Mouse (Mus musculus): Measurements from ENCODE around the gene Tpst1. TPM values are rescaled to one million over a fixed set of nuclear protein-coding genes. Genes with fewer than 3 reads are reported as not detected.

The Tpst1 gene
- polyA plus RNA-seq, 1 experiment from 2014 or later: 72.9 TPM

GRCm38 (mm10) chr5:130122355-130122754 lies 49.2 kb downstream of the Tpst1 start:
- Histone ChIP-seq H3K27me3 (ENCODE audit: control insufficient read depth, insufficient read depth, low read length) (no peaks in the 10 kb centered on the region), H3K9ac (replicated peaks; ENCODE audit: low read length) (no peak overlapping the region), H3K9me3 (replicated peaks; ENCODE audit: control insufficient read depth, low read length) (no peaks in the 10 kb centered on the region), H3K27ac (replicated peaks; ENCODE audit: low read depth, low read length) (no peak overlapping the region), H3K36me3 (replicated peaks; ENCODE audit: control insufficient read depth, insufficient read depth, low read depth, low read length) (no peaks in the 10 kb centered on the region), H3K4me1 (ENCODE audit: control insufficient read depth, insufficient read depth, low read length) (no peaks in the 10 kb centered on the region), H3K4me2 (ENCODE audit: low read depth, low read length) (no peak overlapping the region), H3K4me3 (ENCODE audit: low read depth, low read length) (no peak overlapping the region)
- ATAC-seq (replicated peaks; ENCODE audit: insufficient number of reproducible peaks, low FRiP score, low TSS enrichment, low read depth) (no peak), DNase-seq (ENCODE audit: low spot score) (no peak)
- 89% methylated on average over 2 of the region's 2 CpGs for WGBS

DNA sequence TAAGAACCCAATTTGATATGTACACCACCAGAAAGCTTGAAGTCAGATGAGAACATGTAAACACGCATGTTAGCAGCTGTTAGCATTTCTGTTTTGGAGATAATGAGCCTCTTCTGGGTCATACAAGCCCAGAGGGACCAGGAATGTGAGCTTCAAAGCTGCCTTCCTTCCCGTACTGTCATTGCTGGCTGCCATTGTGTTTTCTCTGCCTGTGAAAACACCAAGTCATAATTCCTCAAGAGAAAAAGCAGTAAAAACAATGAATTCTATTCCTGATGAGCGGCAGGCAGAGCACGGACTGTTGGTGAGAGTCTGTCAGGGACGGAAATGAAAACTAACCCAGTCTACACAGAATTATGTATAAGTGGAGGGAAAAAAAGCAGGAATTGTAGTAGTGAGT lies 51.1 kb downstream of the Tpst1 start:
- WGBS: 72% methylated on average over 5 of the region's 5 CpGs
- Histone ChIP-seq H3K4me2 (ENCODE audit: low read depth, low read length) (no peak overlapping the region), H3K27ac (replicated peaks; ENCODE audit: low read depth, low read length) (no peak overlapping the region), H3K4me1 (ENCODE audit: control insufficient read depth, insufficient read depth, low read length) (no peaks in the 10 kb centered on the region), H3K36me3 (replicated peaks; ENCODE audit: control insufficient read depth, insufficient read depth, low read depth, low read length) (no peaks in the 10 kb centered on the region), H3K4me3 (ENCODE audit: low read depth, low read length) (no peak overlapping the region), H3K27me3 (ENCODE audit: control insufficient read depth, insufficient read depth, low read length) (no peaks in the 10 kb centered on the region), H3K9me3 (replicated peaks; ENCODE audit: control insufficient read depth, low read length) (no peaks in the 10 kb centered on the region), H3K9ac (replicated peaks; ENCODE audit: low read length) (no peak overlapping the region)
- no peak for ATAC-seq (replicated peaks; ENCODE audit: insufficient number of reproducible peaks, low FRiP score, low TSS enrichment, low read depth)
- DNase-seq (ENCODE audit: low spot score): no peak

DNA sequence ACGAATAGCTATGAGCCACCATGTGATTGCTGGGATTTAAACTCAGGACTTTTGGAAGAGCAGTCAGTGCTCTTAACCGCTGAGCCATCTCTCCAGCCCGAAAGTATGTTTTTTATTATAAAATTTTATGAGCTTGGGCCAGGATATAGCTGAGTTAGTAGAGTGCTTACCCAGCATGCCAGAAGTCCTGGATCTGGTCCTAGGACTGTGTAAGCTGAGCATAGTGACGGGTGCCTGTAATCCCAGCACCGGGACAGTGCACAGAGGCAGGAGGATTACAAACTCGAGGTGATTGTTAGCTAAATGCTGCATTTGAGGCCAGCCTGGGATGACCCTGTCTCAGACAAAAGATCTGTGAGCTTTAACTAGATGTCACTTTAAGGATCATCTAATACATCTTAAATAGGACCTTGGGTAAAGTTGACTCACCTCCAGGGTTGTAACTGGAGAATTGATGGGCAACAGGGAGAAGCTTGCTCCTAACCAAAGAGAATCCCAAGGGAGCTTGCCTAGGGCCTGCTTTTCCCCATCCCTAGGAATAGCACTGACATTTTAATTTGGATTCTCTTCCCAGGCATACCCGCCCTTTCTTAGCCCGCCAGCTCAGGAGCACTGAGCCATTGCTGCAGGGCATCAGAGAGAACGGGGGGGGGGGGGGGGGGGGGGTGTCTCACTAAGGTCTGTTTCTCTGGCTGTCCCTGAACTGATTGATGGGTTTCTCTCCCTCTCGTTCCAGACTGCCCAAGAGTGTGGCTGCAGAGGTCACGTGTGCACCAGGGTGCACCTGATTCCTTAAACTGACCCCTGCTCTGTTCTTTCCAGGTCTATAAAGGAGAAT lies 55.8 kb downstream of the Tpst1 start:
- no peaks in the 10 kb centered on the region for H3K36me3 ChIP-seq (replicated peaks; ENCODE audit: control insufficient read depth, insufficient read depth, low read depth, low read length)
- H3K9ac ChIP-seq (replicated peaks; ENCODE audit: low read length): no peak overlapping the region
- H3K9me3 ChIP-seq (replicated peaks; ENCODE audit: control insufficient read depth, low read length): no peaks in the 10 kb centered on the region
- no peak overlapping the region for H3K4me3 ChIP-seq (ENCODE audit: low read depth, low read length)
- 70% methylated on average over 11 of the region's 11 CpGs for whole genome bisulfite sequencing
- no peaks in the 10 kb centered on the region for H3K27me3 ChIP-seq (ENCODE audit: control insufficient read depth, insufficient read depth, low read length)
- no peak overlapping the region for H3K4me2 ChIP-seq (ENCODE audit: low read depth, low read length)
- H3K4me1 ChIP-seq (ENCODE audit: control insufficient read depth, insufficient read depth, low read length): no peaks in the 10 kb centered on the region
- no peak for ATAC-seq (replicated peaks; ENCODE audit: insufficient number of reproducible peaks, low FRiP score, low TSS enrichment, low read depth)
- no peak overlapping the region for H3K27ac ChIP-seq (replicated peaks; ENCODE audit: low read depth, low read length)
- no peak for DNase-seq (ENCODE audit: low spot score)

GRCm38 (mm10) chr5:130129524-130129793 lies 56.3 kb downstream of the Tpst1 start:
- Histone ChIP-seq H3K36me3 (replicated peaks; ENCODE audit: control insufficient read depth, insufficient read depth, low read depth, low read length) (no peaks in the 10 kb centered on the region), H3K9me3 (replicated peaks; ENCODE audit: control insufficient read depth, low read length) (no peaks in the 10 kb centered on the region), H3K4me2 (ENCODE audit: low read depth, low read length) (no peak overlapping the region), H3K9ac (replicated peaks; ENCODE audit: low read length) (no peak overlapping the region), H3K27me3 (ENCODE audit: control insufficient read depth, insufficient read depth, low read length) (no peaks in the 10 kb centered on the region), H3K4me1 (ENCODE audit: control insufficient read depth, insufficient read depth, low read length) (no peaks in the 10 kb centered on the region), H3K27ac (replicated peaks; ENCODE audit: low read depth, low read length) (no peak overlapping the region), H3K4me3 (ENCODE audit: low read depth, low read length) (no peak overlapping the region)
- ATAC-seq (replicated peaks; ENCODE audit: insufficient number of reproducible peaks, low FRiP score, low TSS enrichment, low read depth) (no peak), DNase-seq (ENCODE audit: low spot score) (no peak)
- 84% methylated on average over 5 of the region's 5 CpGs for WGBS

- ATAC-seq (replicated peaks; ENCODE audit: insufficient number of reproducible peaks, low FRiP score, low TSS enrichment, low read depth) (no peak), DNase-seq (ENCODE audit: low spot score) (no peak)
- H3K4me1 ChIP-seq (ENCODE audit: control insufficient read depth, insufficient read depth, low read length): no peaks in the 10 kb centered on the region
- H3K27ac ChIP-seq (replicated peaks; ENCODE audit: low read depth, low read length): no peak overlapping the region
- no peak overlapping the region for H3K4me2 ChIP-seq (ENCODE audit: low read depth, low read length)
- H3K27me3 ChIP-seq (ENCODE audit: control insufficient read depth, insufficient read depth, low read length): no peaks in the 10 kb centered on the region
- no peaks in the 10 kb centered on the region for H3K9me3 ChIP-seq (replicated peaks; ENCODE audit: control insufficient read depth, low read length)
- no peaks in the 10 kb centered on the region; the same call in none of the 2 replicates for H3K36me3 ChIP-seq (replicated peaks; ENCODE audit: control insufficient read depth, insufficient read depth, low read depth, low read length)
- 94% methylated on average over 13 of the region's 13 CpGs for WGBS
- no peak overlapping the region for H3K4me3 ChIP-seq (ENCODE audit: low read depth, low read length)
- no peak overlapping the region for H3K9ac ChIP-seq (replicated peaks; ENCODE audit: low read length)
Measured at GRCm38 (mm10) chr5:130136597-130136996, 63.5 kb downstream of the Tpst1 start.

DNA sequence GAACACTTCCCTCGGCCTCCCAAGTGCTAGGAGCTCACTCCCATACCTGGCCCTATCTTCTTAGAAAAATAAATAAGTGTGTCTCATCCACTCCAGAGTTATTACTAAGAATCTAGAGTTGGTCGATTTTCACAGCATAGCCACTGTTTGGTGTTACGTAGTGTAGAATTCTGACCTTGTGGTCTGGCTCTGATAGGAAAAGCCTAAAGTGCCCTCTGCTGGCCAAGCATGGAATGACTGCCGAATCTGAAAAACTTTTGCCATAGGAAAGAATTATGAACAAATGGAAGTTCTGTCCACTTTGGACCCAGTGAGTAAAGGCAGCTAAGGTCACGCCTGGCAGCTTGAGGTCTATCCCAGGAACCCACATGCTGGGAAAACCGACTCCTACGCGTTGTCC lies 66.3 kb downstream of the Tpst1 start:
- Histone ChIP-seq H3K36me3 (replicated peaks; ENCODE audit: control insufficient read depth, insufficient read depth, low read depth, low read length) (no peaks in the 10 kb centered on the region; the same call in none of the 2 replicates), H3K4me2 (ENCODE audit: low read depth, low read length) (no peak overlapping the region), H3K9ac (replicated peaks; ENCODE audit: low read length) (no peak overlapping the region), H3K9me3 (replicated peaks; ENCODE audit: control insufficient read depth, low read length) (no peaks in the 10 kb centered on the region), H3K27ac (replicated peaks; ENCODE audit: low read depth, low read length) (no peak overlapping the region), H3K27me3 (ENCODE audit: control insufficient read depth, insufficient read depth, low read length) (no peaks in the 10 kb centered on the region), H3K4me1 (ENCODE audit: control insufficient read depth, insufficient read depth, low read length) (0 out of 2 replicates have a peak, but pooled peaks cover 2% of the 10 kb centered on the region), H3K4me3 (ENCODE audit: low read depth, low read length) (no peak overlapping the region)
- WGBS: 28% methylated on average over 8 of the region's 8 CpGs
- DNase-seq (ENCODE audit: low spot score) (peak; percentile 88), ATAC-seq (replicated peaks; ENCODE audit: insufficient number of reproducible peaks, low FRiP score, low TSS enrichment, low read depth) (no peak)

DNA sequence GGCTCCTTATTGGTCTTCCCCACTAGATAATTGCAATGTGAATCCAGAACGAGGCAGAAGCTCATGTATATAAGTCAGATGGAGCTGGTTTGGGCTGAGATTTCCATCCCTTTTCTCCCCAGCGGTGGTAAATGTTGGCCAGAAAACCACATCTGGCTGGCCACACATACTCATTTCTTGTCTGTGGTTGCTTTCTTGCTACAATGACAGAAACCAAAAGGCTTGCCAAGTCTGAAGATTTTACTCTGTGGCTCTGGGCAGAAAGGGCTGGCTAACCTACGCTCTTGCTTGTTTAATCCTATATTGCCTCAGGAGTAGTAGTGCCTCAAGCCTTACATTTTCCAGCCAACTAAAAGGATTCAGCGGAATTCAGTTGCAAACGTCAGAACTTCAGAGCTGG lies 68.0 kb downstream of the Tpst1 start:
- Histone ChIP-seq H3K4me3 (ENCODE audit: low read depth, low read length) (no peak overlapping the region), H3K4me2 (ENCODE audit: low read depth, low read length) (no peak overlapping the region), H3K9ac (replicated peaks; ENCODE audit: low read length) (no peak overlapping the region), H3K27ac (replicated peaks; ENCODE audit: low read depth, low read length) (no peak overlapping the region), H3K27me3 (ENCODE audit: control insufficient read depth, insufficient read depth, low read length) (no peaks in the 10 kb centered on the region), H3K4me1 (ENCODE audit: control insufficient read depth, insufficient read depth, low read length) (0 out of 2 replicates have a peak, but pooled peaks cover 2% of the 10 kb centered on the region), H3K36me3 (replicated peaks; ENCODE audit: control insufficient read depth, insufficient read depth, low read depth, low read length) (no peaks in the 10 kb centered on the region), H3K9me3 (replicated peaks; ENCODE audit: control insufficient read depth, low read length) (no peaks in the 10 kb centered on the region)
- ATAC-seq (replicated peaks; ENCODE audit: insufficient number of reproducible peaks, low FRiP score, low TSS enrichment, low read depth) (no peak), DNase-seq (ENCODE audit: low spot score) (no peak)
- 78% methylated on average over 5 of the region's 5 CpGs for WGBS

DNA sequence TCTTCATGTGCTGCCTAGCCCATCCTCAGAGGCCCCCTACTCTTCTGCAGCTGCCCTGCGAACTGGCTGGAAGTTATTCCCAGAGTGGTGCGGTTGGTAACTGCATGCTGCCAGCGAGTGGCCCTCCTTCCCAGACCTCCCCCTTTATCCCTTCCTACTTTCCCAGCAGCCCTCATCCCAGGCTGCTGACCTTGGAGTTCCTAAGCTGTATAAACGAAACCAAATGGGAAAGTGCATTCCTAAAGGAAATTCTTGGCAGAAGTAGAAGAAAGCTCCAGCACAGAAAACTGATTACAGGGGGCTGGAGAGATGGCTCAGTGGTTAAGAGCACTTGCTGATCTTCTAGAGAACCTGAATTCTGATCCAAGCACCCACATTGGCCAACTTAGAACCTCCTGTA lies 68.9 kb downstream of the Tpst1 start:
- no peak overlapping the region for H3K4me2 ChIP-seq (ENCODE audit: low read depth, low read length)
- WGBS: 44% methylated on average over 4 of the region's 4 CpGs

More for the DNA sequence above, 68.9 kb downstream of the Tpst1 start:
- no peak for ATAC-seq (replicated peaks; ENCODE audit: insufficient number of reproducible peaks, low FRiP score, low TSS enrichment, low read depth)
- H3K36me3 ChIP-seq (replicated peaks; ENCODE audit: control insufficient read depth, insufficient read depth, low read depth, low read length): no peaks in the 10 kb centered on the region
- H3K4me3 ChIP-seq (ENCODE audit: low read depth, low read length): no peak overlapping the region
- no peaks in the 10 kb centered on the region for H3K9me3 ChIP-seq (replicated peaks; ENCODE audit: control insufficient read depth, low read length)
- H3K9ac ChIP-seq (replicated peaks; ENCODE audit: low read length): no peak overlapping the region
- H3K27me3 ChIP-seq (ENCODE audit: control insufficient read depth, insufficient read depth, low read length): no peaks in the 10 kb centered on the region
- 0 out of 2 replicates have a peak, but pooled peaks cover 2% of the 10 kb centered on the region for H3K4me1 ChIP-seq (ENCODE audit: control insufficient read depth, insufficient read depth, low read length)
- peak; percentile 58 for DNase-seq (ENCODE audit: low spot score)
- no peak overlapping the region for H3K27ac ChIP-seq (replicated peaks; ENCODE audit: low read depth, low read length)
